Mouse (Mus musculus) lung, postnatal 0 days (tissue): ENCODE data around the gene Il10rb.

ENCODE experiments used
- CTCF ChIP-seq: IDR thresholded peaks from 2 replicates; pipeline ENCODE4 v1.5.1; 2016; ENCODE audit warnings: antibody characterized with exemption, mild to moderate bottlenecking
- EP300 ChIP-seq: IDR thresholded peaks from 2 replicates; pipeline ENCODE4 v1.6.1; 2016; ENCODE audit warnings: antibody characterized with exemption, mild to moderate bottlenecking, control low read depth

- TF ChIP-seq CTCF = no peak
- peak; percentile 78 for TF ChIP-seq EP300
These were observed 58.9 kb downstream of the Il10rb start for GRCm38 (mm10) chr16:91464594-91465504.
